In genomic region chr1:87264134-87265006, GRCm38 (mm10) we compare ENCODE assay signal across 8 mouse cellular contexts. TPM values are rescaled to one million over a fixed set of nuclear protein-coding genes. Genes with fewer than 3 reads are reported as not detected.
A peak's percentile ranks its signal among the peaks of the same experiment; 100 is the strongest.
DNase-seq lines count a peak whose midpoint lies in the region; ATAC-seq and TF ChIP-seq lines count a peak whose summit lies in the region.

Gene Efhd1 (plus strand): TSS chr1:87264363.

- H3K36me3 ChIP-seq in heart, embryonic 11.5 days (ENCODE audit: control insufficient read depth, insufficient read depth, low read length), result no peaks in the 10 kb centered on the region
- no peaks in the 10 kb centered on the region for H3K36me3 ChIP-seq in liver, postnatal 0 days (replicated peaks; ENCODE audit: insufficient read depth, low read length)

- no peaks in the 10 kb centered on the region for H3K9me3 ChIP-seq in heart, embryonic 11.5 days (replicated peaks; ENCODE audit: control insufficient read depth, low read length)
- H3K9me3 ChIP-seq in liver, postnatal 0 days (ENCODE audit: low read length), result no peaks in the 10 kb centered on the region

- no peak within 1 kb of the TSS for H3K9ac ChIP-seq in heart, embryonic 11.5 days (ENCODE audit: low read depth, low read length)
- no peak within 1 kb of the TSS for H3K9ac ChIP-seq in liver, postnatal 0 days (replicated peaks)

- no peak for ATAC-seq in CD4-positive, CD25-positive, alpha-beta regulatory T cell, adult 4 months
- no peak for ATAC-seq in heart, embryonic 11.5 days (replicated peaks; ENCODE audit: insufficient number of reproducible peaks, low FRiP score, low TSS enrichment)
- no peak for ATAC-seq in liver, postnatal 0 days

- no peak for TF ChIP-seq EP300 in liver, postnatal 0 days (IDR thresholded peaks at IDR 0.05; ENCODE audit: low read depth)

- H3K27ac ChIP-seq in heart, embryonic 11.5 days (ENCODE audit: low read depth, low read length), result no peak within 1 kb of the TSS
- no peak within 1 kb of the TSS for H3K27ac ChIP-seq in liver, postnatal 0 days (ENCODE audit: low read depth)

- peak within 1 kb of the TSS; percentile 92 for H3K4me2 ChIP-seq in heart, embryonic 11.5 days
- peak within 1 kb of the TSS; percentile 71 for H3K4me2 ChIP-seq in liver, postnatal 0 days (ENCODE audit: low read depth, low read length)

- DNase-seq in CD4-positive, CD25-positive, alpha-beta regulatory T cell, adult 2 months (ENCODE audit: low read depth, low spot score), result peak; percentile 13
- peak; percentile 11 for DNase-seq in urinary bladder, postnatal 25 days (ENCODE audit: low spot score)
- no peak for DNase-seq in urinary bladder, postnatal 10 days (ENCODE audit: low spot score)
- DNase-seq in kidney, adult 9 months, result peak; percentile 65
- peak; percentile 27 for DNase-seq in liver, postnatal 0 days
- DNase-seq in skeletal muscle tissue, adult 2 months (ENCODE audit: low read depth, low spot score), result peak; percentile 13

- TF ChIP-seq CTCF in liver, postnatal 0 days (IDR thresholded peaks at IDR 0.05; ENCODE audit: low read depth), result no peak

- H3K4me1 ChIP-seq in heart, embryonic 11.5 days (ENCODE audit: control insufficient read depth, insufficient read depth, low read length), result peaks cover 10% of the 10 kb centered on the region; the same call in 1 of the 2 replicates
- H3K4me1 ChIP-seq in liver, postnatal 0 days (ENCODE audit: insufficient read depth), result peaks cover 12% of the 10 kb centered on the region

- H3K27me3 ChIP-seq in heart, embryonic 11.5 days (ENCODE audit: control insufficient read depth, insufficient read depth, low read length), result peaks cover 76% of the 10 kb centered on the region
- H3K27me3 ChIP-seq in liver, postnatal 0 days (ENCODE audit: insufficient read depth, low read length), result peaks cover 63% of the 10 kb centered on the region

- under 1% methylated on average over 70 of the region's 70 CpGs for WGBS in heart, embryonic 11.5 days (ENCODE audit: insufficient replicate concordance)
- WGBS in liver, postnatal 0 days (ENCODE audit: insufficient replicate concordance), result under 1% methylated on average over 66 of the region's 70 CpGs

- peak within 1 kb of the TSS; percentile 47 for H3K4me3 ChIP-seq in heart, embryonic 11.5 days (ENCODE audit: low read depth, low read length)
- H3K4me3 ChIP-seq in liver, postnatal 0 days (ENCODE audit: low read depth, low read length), result peak within 1 kb of the TSS; percentile 47

RNA-seq across cellular contexts. Expression of gene Efhd1, which starts in this region (rescaled TPM):
- under 1 TPM in 1 of 2 experiments, not detected in 1; 0.35 TPM for polyA plus RNA-seq in CD4-positive, CD25-positive, alpha-beta regulatory T cell, adult 4 months (2017; shearing (Covaris generic))
- 0.26 and 0.42 TPM in 2 replicates for polyA plus RNA-seq in heart, embryonic 11.5 days (2014; fragmentation: Nextera tagmentation; extraction: Ambion mirVana)
- 0.24 and 0.26 TPM in 2 replicates for polyA plus RNA-seq in liver, postnatal 0 days (2015; fragmentation: Nextera tagmentation; extraction: Ambion mirVana)

Comparison
In these comparisons a context has a peak if more than half of its experiments do, and no peak if none do; other contexts are left out.
1. Peak in DNase-seq, H3K4me3 ChIP-seq and H3K4me2 ChIP-seq in liver, postnatal 0 days; RNA of the gene not detected or under 1 TPM.